Mouse (Mus musculus) gastrocnemius, adult 2 months (tissue): ENCODE data around the gene Nr5a2. TPM values are rescaled to one million over a fixed set of nuclear protein-coding genes. Genes with fewer than 3 reads are reported as not detected.

ENCODE experiments used
- DNase-seq: peaks from one replicate; pipeline ENCODE4 v3.0.0; 2022
- H3K27ac ChIP-seq: fragments of 200-600 bp; 2 replicates; pipeline ENCODE4 v1.8.1; 2022; ENCODE audit warnings: mild to moderate bottlenecking
- H3K4me3 ChIP-seq: fragments of 200-600 bp; 2 replicates; pipeline ENCODE4 v1.8.1; 2022; ENCODE audit warnings: mild to moderate bottlenecking, moderate library complexity
- CTCF ChIP-seq: fragments of 200-600 bp; IDR thresholded peaks from 2 replicates; pipeline ENCODE4 v1.8.1; 2022; ENCODE audit warnings: antibody characterized with exemption, mild to moderate bottlenecking, moderate library complexity
- intact Hi-C: fragments of 180-260 bp; cut with DNase I; formaldehyde crosslinking; loops from one replicate; pipeline ENCODE4 v1.15.1; 2025
- long read RNA-seq, 2 experiments: library from polyadenylated mRNA; stranded (forward); transcript quantifications; one replicate each; pipeline ENCODE4 v2.0.0; 2021
- total RNA-seq, 2 experiments: library from RNA; stranded (reverse); gene quantifications; 2 replicates each; pipeline ENCODE4 v1.2.3; 2021

Gene Nr5a2
- total RNA-seq, result under 1 TPM; 0.11 to 0.26 TPM
- long read RNA-seq, experiment 1, result 0 reads
- long read RNA-seq, experiment 2, result 0 reads

GRCm38 (mm10) chr1:136960428-136961012 lies at the start of gene Nr5a2:
Gene Nr5a2 (minus strand): TSS chr1:136960448.
- no peak for TF ChIP-seq CTCF
- Histone ChIP-seq H3K27ac (no peak within 1 kb of the TSS), H3K4me3 (no peak within 1 kb of the TSS)
- no peak for DNase-seq
- intact Hi-C loops, result no loop called here

DNA sequence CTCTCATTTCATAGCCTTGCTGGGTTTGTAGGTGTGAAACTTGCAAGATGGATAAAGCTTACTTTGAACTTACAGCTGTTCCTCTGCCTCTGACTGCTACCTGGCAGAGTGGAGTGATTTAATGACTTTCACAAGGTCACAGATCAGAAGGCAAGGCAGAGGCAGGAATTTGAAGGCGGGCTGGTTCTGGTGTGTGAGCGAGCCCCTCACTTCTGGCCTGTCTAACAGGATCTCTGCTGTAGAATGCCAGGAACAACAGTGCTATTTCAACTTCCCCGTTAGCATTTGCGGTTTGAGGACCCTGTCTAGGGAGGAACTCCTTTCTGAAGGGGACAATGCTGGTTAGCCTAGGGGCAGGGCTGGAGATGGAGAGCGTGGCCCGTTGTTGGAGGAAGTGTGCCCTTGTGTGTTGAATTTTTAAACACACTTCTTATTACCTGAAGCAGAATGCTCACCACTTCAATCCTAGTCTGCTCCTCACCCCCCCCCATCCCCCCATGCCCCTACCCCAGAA lies 48.5 kb upstream of the Nr5a2 start:
- DNase-seq, result no peak
- intact Hi-C loops, result no loop called here
- TF ChIP-seq CTCF, result no peak
- H3K4me3 ChIP-seq, result no peak overlapping the region
- H3K27ac ChIP-seq, result no peak overlapping the region

GRCm38 (mm10) chr1:137003816-137004215 lies 43.6 kb upstream of the Nr5a2 start:
- intact Hi-C loops, result no loop called here

GRCm38 (mm10) chr1:137003144-137003543 lies 42.9 kb upstream of the Nr5a2 start:
- no peak for DNase-seq
- TF ChIP-seq CTCF, result no peak

More at GRCm38 (mm10) chr1:137003816-137004215, 43.6 kb upstream of the Nr5a2 start:
- TF ChIP-seq CTCF, result no peak
- DNase-seq, result no peak
- Histone ChIP-seq H3K27ac (no peak overlapping the region), H3K4me3 (no peak overlapping the region)

GRCm38 (mm10) chr1:136991762-136992352 lies 31.6 kb upstream of the Nr5a2 start:
- no peak for DNase-seq
- intact Hi-C loops, result no loop called here
- H3K27ac ChIP-seq, result no peak overlapping the region
- no peak overlapping the region for H3K4me3 ChIP-seq
- TF ChIP-seq CTCF, result no peak

More at GRCm38 (mm10) chr1:137003144-137003543, 42.9 kb upstream of the Nr5a2 start:
- intact Hi-C loops, result no loop called here
- Histone ChIP-seq H3K4me3 (no peak overlapping the region), H3K27ac (no peak overlapping the region)

GRCm38 (mm10) chr1:136980253-136980893 lies 20.1 kb upstream of the Nr5a2 start:
- intact Hi-C loops, result no loop called here
- TF ChIP-seq CTCF, result no peak
- no peak overlapping the region for H3K4me3 ChIP-seq

GRCm38 (mm10) chr1:136977867-136978266 lies 17.6 kb upstream of the Nr5a2 start:
- H3K27ac ChIP-seq, result no peak overlapping the region
- no peak for DNase-seq
- intact Hi-C loops, result no loop called here
- TF ChIP-seq CTCF, result no peak
- H3K4me3 ChIP-seq, result no peak overlapping the region

More at GRCm38 (mm10) chr1:136980253-136980893, 20.1 kb upstream of the Nr5a2 start:
- DNase-seq, result no peak
- no peak overlapping the region for H3K27ac ChIP-seq

DNA sequence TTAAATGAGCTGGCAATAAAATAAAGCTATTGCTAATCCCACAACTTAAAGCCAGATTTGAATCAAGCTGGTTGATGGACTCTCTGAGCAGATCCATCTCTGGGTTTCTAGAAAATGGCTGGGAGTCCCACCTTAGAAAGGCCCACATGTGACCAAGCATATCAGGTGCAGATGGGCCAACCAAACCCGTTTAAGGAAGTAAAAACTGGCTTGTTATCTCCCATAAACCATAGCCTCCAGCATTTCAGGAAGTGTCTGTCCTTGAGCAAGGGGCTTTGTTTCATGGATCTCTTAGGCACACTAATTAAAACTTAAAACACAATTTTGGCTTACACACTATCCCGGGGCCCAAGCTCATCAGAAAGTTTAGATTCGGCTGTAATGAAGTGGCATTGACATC lies 13.8 kb upstream of the Nr5a2 start:
- H3K27ac ChIP-seq, result no peak overlapping the region
- intact Hi-C loops, result no loop called here
- TF ChIP-seq CTCF, result no peak
- DNase-seq, result no peak
- H3K4me3 ChIP-seq, result no peak overlapping the region

GRCm38 (mm10) chr1:136973016-136973415 lies 12.8 kb upstream of the Nr5a2 start:
- H3K4me3 ChIP-seq, result no peak overlapping the region
- DNase-seq, result no peak
- TF ChIP-seq CTCF, result no peak
- intact Hi-C loops, result no loop called here
- H3K27ac ChIP-seq, result no peak overlapping the region

DNA sequence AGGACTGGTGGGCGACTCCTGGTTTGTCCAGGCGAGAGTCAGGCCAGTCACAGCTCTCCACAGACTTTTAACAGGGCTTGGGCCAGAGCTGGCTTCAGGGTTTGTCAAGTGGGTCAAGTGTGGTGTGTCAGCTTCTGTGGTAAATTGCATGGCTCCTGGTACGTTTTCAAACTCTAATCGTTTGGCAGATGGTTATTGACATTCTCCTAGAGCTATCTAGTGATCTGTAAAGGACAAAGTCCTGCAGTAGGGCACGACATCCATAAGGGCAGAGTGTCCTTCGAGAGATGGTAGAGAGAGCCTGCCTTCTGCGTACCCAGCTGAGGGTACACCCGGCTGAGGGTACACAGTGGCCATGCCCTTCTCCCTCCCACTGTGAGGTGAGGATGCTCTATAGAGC lies 10.7 kb upstream of the Nr5a2 start:
- H3K4me3 ChIP-seq, result no peak overlapping the region
- DNase-seq, result no peak
- intact Hi-C loops, result no loop called here
- TF ChIP-seq CTCF, result no peak
- no peak overlapping the region for H3K27ac ChIP-seq

GRCm38 (mm10) chr1:136966728-136967386 lies 6.6 kb upstream of the Nr5a2 start:
- Histone ChIP-seq H3K4me3 (no peak overlapping the region), H3K27ac (no peak overlapping the region)
- TF ChIP-seq CTCF, result no peak
- no peak for DNase-seq
- intact Hi-C loops, result no loop called here

GRCm38 (mm10) chr1:136959491-136959890 lies 757 bp downstream of the Nr5a2 start:
- no peak for DNase-seq
- Histone ChIP-seq H3K4me3 (no peak overlapping the region), H3K27ac (no peak overlapping the region)
- intact Hi-C loops, result no loop called here
- TF ChIP-seq CTCF, result no peak

DNA sequence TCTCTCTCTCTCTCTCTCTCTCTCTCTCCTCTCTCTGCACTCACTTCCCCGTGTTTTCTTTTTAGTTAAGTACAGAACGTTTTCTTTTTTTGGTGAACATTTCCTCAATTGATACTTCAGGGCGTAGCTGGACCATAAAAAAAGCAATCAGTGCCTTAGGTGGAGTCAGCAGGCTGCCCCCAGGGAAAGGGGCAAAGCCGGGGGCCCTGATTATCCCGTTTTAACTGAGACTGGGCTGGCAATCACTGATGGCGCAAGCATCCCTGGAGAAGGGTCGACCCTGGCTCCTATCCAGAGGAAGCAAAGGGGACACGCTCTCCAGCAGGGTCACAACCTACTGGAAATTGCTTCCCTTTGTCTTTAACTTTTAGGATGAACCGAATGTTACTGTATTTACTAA lies 1.6 kb downstream of the Nr5a2 start:
- intact Hi-C loops, result no loop called here
- no peak for TF ChIP-seq CTCF
- Histone ChIP-seq H3K4me3 (no peak overlapping the region), H3K27ac (no peak overlapping the region)
- DNase-seq, result no peak
